ENCODE assay signal across 15 mouse cellular contexts in genomic region chr2:160915821-160916610, GRCm38 (mm10). TPM values are rescaled to one million over a fixed set of nuclear protein-coding genes. Genes with fewer than 3 reads are reported as not detected.
DNase-seq lines count a peak whose midpoint lies in the region; ATAC-seq and TF ChIP-seq lines count a peak whose summit lies in the region.
"Had no signal": no experiment of that assay in that cellular context is flagged by ENCODE, and none has a peak within 500 bp of the region (broad histone marks: within the 10 kb centered on the region; RNA-seq: fewer than 3 reads in every experiment).

No protein-coding gene starts in this region.

- WGBS in embryonic facial prominence, embryonic 15.5 days, result 43% methylated on average over 13 of the region's 13 CpGs
- WGBS in stomach, postnatal 0 days, result 50% methylated on average over 13 of the region's 13 CpGs

- no peaks in the 10 kb centered on the region for H3K9me3 ChIP-seq in megakaryocyte, embryonic 14.5 days
- H3K9me3 ChIP-seq in embryonic facial prominence, embryonic 15.5 days (replicated peaks), result no peaks in the 10 kb centered on the region
- no peaks in the 10 kb centered on the region for H3K9me3 ChIP-seq in stomach, postnatal 0 days (ENCODE audit: control insufficient read depth, low read length)
- H3K9me3 ChIP-seq: midbrain, embryonic 12.5 days had no signal

- TF ChIP-seq EP300 in stomach, postnatal 0 days (optimal IDR thresholded peaks at IDR 0.05), result no peak

- ATAC-seq in megakaryocyte, adult 5-6 weeks (ENCODE audit: poor library complexity, severe bottlenecking), result no peak
- no peak for ATAC-seq in embryonic facial prominence, embryonic 15.5 days (ENCODE audit: insufficient number of reproducible peaks, low FRiP score, low TSS enrichment, low read depth)
- ATAC-seq in stomach, postnatal 0 days (ENCODE audit: low FRiP score, low TSS enrichment), result no peak
- ATAC-seq: Patski had no signal

- no peak for TF ChIP-seq CTCF in stomach, postnatal 0 days (IDR thresholded peaks at IDR 0.05; ENCODE audit: low read depth)

- DNase-seq in cerebellum, adult 9-11 months, result peak; percentile 78
- no peak for DNase-seq in stomach, postnatal 0 days (ENCODE audit: low spot score)
- DNase-seq in adrenal gland, adult 8-10 months, result no peak
- DNase-seq in adrenal gland, adult 2 months, result no peak
- DNase-seq: heart, adult 2 months; heart, postnatal 4 days; kidney, postnatal 36 days; layer of hippocampus, postnatal 36 days; right cerebral cortex, postnatal 14 days had no signal

- 0 out of 2 replicates have a peak overlapping the region, but pooled peaks have one; percentile 6 for H3K4me2 ChIP-seq in embryonic facial prominence, embryonic 15.5 days (replicated peaks)
- H3K4me2 ChIP-seq in stomach, postnatal 0 days (replicated peaks; ENCODE audit: low read depth), result no peak overlapping the region
- H3K4me2 ChIP-seq: midbrain, embryonic 12.5 days had no signal

- no peaks in the 10 kb centered on the region for H3K36me3 ChIP-seq in megakaryocyte, embryonic 14.5 days (replicated peaks; ENCODE audit: low read length)
- no peaks in the 10 kb centered on the region for H3K36me3 ChIP-seq in embryonic facial prominence, embryonic 15.5 days
- H3K36me3 ChIP-seq in stomach, postnatal 0 days (ENCODE audit: control insufficient read depth, insufficient read depth, low read length), result no peaks in the 10 kb centered on the region
- H3K36me3 ChIP-seq: midbrain, embryonic 12.5 days had no signal

- peaks cover 79% of the 10 kb centered on the region for H3K27me3 ChIP-seq in megakaryocyte, embryonic 14.5 days (replicated peaks)
- peaks cover 27% of the 10 kb centered on the region for H3K27me3 ChIP-seq in embryonic facial prominence, embryonic 15.5 days
- H3K27me3 ChIP-seq in stomach, postnatal 0 days (ENCODE audit: control insufficient read depth, insufficient read depth, low read length), result peaks cover 3% of the 10 kb centered on the region; the same call in 1 of the 2 replicates

- peaks cover 6% of the 10 kb centered on the region; the same call in 1 of the 2 replicates for H3K4me1 ChIP-seq in megakaryocyte, embryonic 14.5 days
- peaks cover 42% of the 10 kb centered on the region for H3K4me1 ChIP-seq in embryonic facial prominence, embryonic 15.5 days
- H3K4me1 ChIP-seq in stomach, postnatal 0 days (replicated peaks; ENCODE audit: control insufficient read depth, insufficient read depth), result 0 out of 2 replicates have a peak, but pooled peaks cover 2% of the 10 kb centered on the region

- H3K9ac ChIP-seq in embryonic facial prominence, embryonic 15.5 days, result no peak overlapping the region
- no peak overlapping the region for H3K9ac ChIP-seq in stomach, postnatal 0 days (ENCODE audit: low read length)
- H3K9ac ChIP-seq: midbrain, embryonic 12.5 days had no signal

- peak overlapping the region; percentile 68 for H3K27ac ChIP-seq in embryonic facial prominence, embryonic 15.5 days (replicated peaks)
- H3K27ac ChIP-seq in stomach, postnatal 0 days (replicated peaks), result peak overlapping the region; percentile 30; the same call in 1 of the 2 replicates
- H3K27ac ChIP-seq: heart, adult 2 months; midbrain, embryonic 12.5 days had no signal

- H3K4me3 ChIP-seq in megakaryocyte, embryonic 14.5 days (replicated peaks), result peak overlapping the region; percentile 3
- no peak overlapping the region for H3K4me3 ChIP-seq in embryonic facial prominence, embryonic 15.5 days (replicated peaks)
- H3K4me3 ChIP-seq in stomach, postnatal 0 days (ENCODE audit: low read depth, low read length), result no peak overlapping the region
- H3K4me3 ChIP-seq: heart, adult 2 months; midbrain, embryonic 12.5 days had no signal

RNA-seq across cellular contexts. Expression of gene Emilin3, which starts 3.9 kb away (rescaled TPM):
- polyA plus RNA-seq in megakaryocyte, embryonic 14.5 days (2012; ENCODE audit: insufficient read depth, low replicate concordance), result not detected in 2 replicates
- total RNA-seq in megakaryocyte, adult 5-6 weeks (2015), result not detected in 2 replicates
- not detected in 2 replicates for total RNA-seq in megakaryocyte, adult 5-6 weeks (2017)
- polyA plus RNA-seq in embryonic facial prominence, embryonic 15.5 days (2015; fragmentation: Nextera tagmentation; extraction: Ambion mirVana), result 51.3 and 51.9 TPM in 2 replicates
- polyA plus RNA-seq in stomach, postnatal 0 days (2015; fragmentation: Nextera tagmentation; extraction: Ambion mirVana), result 7.2 and 8.5 TPM in 2 replicates
- total RNA-seq in adrenal gland, adult 8-10 months (2022), result not detected
- not detected for total RNA-seq in adrenal gland, adult 2 months (2021)
- polyA plus RNA-seq in adrenal gland, adult 2 months (2012; rRNA removed), result 0.06 and 0.07 TPM in 2 replicates
- total RNA-seq: liver, adult 2 months had no signal
- polyA plus RNA-seq: liver, adult 2 months; Patski had no signal

RNA-seq across cellular contexts. Expression of gene Lpin3, which starts 35.5 kb away (rescaled TPM):
- not detected in 2 replicates for polyA plus RNA-seq in megakaryocyte, embryonic 14.5 days (2012; ENCODE audit: insufficient read depth, low replicate concordance)
- not detected in 2 replicates for total RNA-seq in megakaryocyte, adult 5-6 weeks (2015)
- not detected in 2 replicates for total RNA-seq in megakaryocyte, adult 5-6 weeks (2017)
- 4.7 and 5.1 TPM in 2 replicates for polyA plus RNA-seq in embryonic facial prominence, embryonic 15.5 days (2015; fragmentation: Nextera tagmentation; extraction: Ambion mirVana)
- 19.4 and 22.0 TPM in 2 replicates for polyA plus RNA-seq in stomach, postnatal 0 days (2015; fragmentation: Nextera tagmentation; extraction: Ambion mirVana)
- 10 to 100 TPM; 39.0 to 84.3 (median 50.2) TPM for total RNA-seq in adrenal gland, adult 8-10 months (2022)
- total RNA-seq in adrenal gland, adult 2 months (2021), result 10 to 100 TPM; 43.2 to 48.5 TPM
- 27.6 and 38.0 TPM in 2 replicates for polyA plus RNA-seq in adrenal gland, adult 2 months (2012; rRNA removed)

RNA-seq across cellular contexts. Expression of gene Zhx3, which starts 43.2 kb away (rescaled TPM):
- 0.29 and 1.2 TPM in 2 replicates for polyA plus RNA-seq in megakaryocyte, embryonic 14.5 days (2012; ENCODE audit: insufficient read depth, low replicate concordance)
- 2.9 and 6.2 TPM in 2 replicates for total RNA-seq in megakaryocyte, adult 5-6 weeks (2015)
- total RNA-seq in megakaryocyte, adult 5-6 weeks (2017), result 2.8 and 3.9 TPM in 2 replicates
- polyA plus RNA-seq in embryonic facial prominence, embryonic 15.5 days (2015; fragmentation: Nextera tagmentation; extraction: Ambion mirVana), result 13.2 and 14.3 TPM in 2 replicates
- 4.0 and 4.5 TPM in 2 replicates for polyA plus RNA-seq in stomach, postnatal 0 days (2015; fragmentation: Nextera tagmentation; extraction: Ambion mirVana)
- total RNA-seq in adrenal gland, adult 8-10 months (2022), result 10 to 100 TPM; 66.1 to 97.0 (median 75.6) TPM
- total RNA-seq in adrenal gland, adult 2 months (2021), result 100 to 1,000 TPM in 1 of 2 experiments, 10 to 100 TPM in 1; 54.7 to 103 TPM
- 17.6 and 20.3 TPM in 2 replicates for polyA plus RNA-seq in adrenal gland, adult 2 months (2012; rRNA removed)
